Mouse (Mus musculus) inflammation-experienced regulatory T-cells, adult 6 months (primary cell): ENCODE data around the gene Bahcc1. TPM values are rescaled to one million over a fixed set of nuclear protein-coding genes. Genes with fewer than 3 reads are reported as not detected.

Experiments
- ATAC-seq: one replicate; pipeline ENCODE4 v1.8.0; 2017
- polyA plus RNA-seq, 3 experiments: library from polyadenylated mRNA; unstranded; fragments of 100-300 nt; shearing (Covaris generic); gene quantifications; one replicate each; pipeline ENCODE4 v1.2.1; 2017

Bahcc1 gene
- polyA plus RNA-seq, 3 experiments from 2014 or later = not detected

GRCm38 (mm10) chr11:120229861-120230751, 2.6 kb upstream of the Bahcc1 start:
- ATAC-seq = no peak

- no peak for ATAC-seq
Observed at GRCm38 (mm10) chr11:120230841-120231370, 1.8 kb upstream of the Bahcc1 start.

- ATAC-seq = no peak
Observed at GRCm38 (mm10) chr11:120231379-120231778, 1.4 kb upstream of the Bahcc1 start.

GRCm38 (mm10) chr11:120233441-120234135, 841 bp downstream of the Bahcc1 start:
- ATAC-seq = no peak

- no peak for ATAC-seq
Observed at GRCm38 (mm10) chr11:120234136-120234775, 1.5 kb downstream of the Bahcc1 start.

GRCm38 (mm10) chr11:120234776-120235181, 2.0 kb downstream of the Bahcc1 start:
- no peak for ATAC-seq

- ATAC-seq = no peak
Observed at GRCm38 (mm10) chr11:120235385-120236113, 2.8 kb downstream of the Bahcc1 start.

- ATAC-seq = no peak
Observed at GRCm38 (mm10) chr11:120236114-120236437, 3.3 kb downstream of the Bahcc1 start.

GRCm38 (mm10) chr11:120236438-120237165, 3.9 kb downstream of the Bahcc1 start:
- ATAC-seq = no peak

- ATAC-seq = no peak
Observed at GRCm38 (mm10) chr11:120237166-120238131, 4.7 kb downstream of the Bahcc1 start.

GRCm38 (mm10) chr11:120238306-120238705, 5.6 kb downstream of the Bahcc1 start:
- ATAC-seq = no peak

GRCm38 (mm10) chr11:120238751-120239359, 6.1 kb downstream of the Bahcc1 start:
- ATAC-seq = no peak

- no peak for ATAC-seq
Observed at GRCm38 (mm10) chr11:120239581-120239991, 6.8 kb downstream of the Bahcc1 start.

- no peak for ATAC-seq
Observed at GRCm38 (mm10) chr11:120240206-120240605, 7.5 kb downstream of the Bahcc1 start.

- ATAC-seq = no peak
Observed at GRCm38 (mm10) chr11:120240941-120241890, 8.5 kb downstream of the Bahcc1 start.

GRCm38 (mm10) chr11:120241981-120242725, 9.4 kb downstream of the Bahcc1 start:
- no peak for ATAC-seq

- no peak for ATAC-seq
Observed at GRCm38 (mm10) chr11:120242726-120243530, 10.2 kb downstream of the Bahcc1 start.
